Mouse (Mus musculus) MEL (cell line): ENCODE data around the gene Acadm. TPM values are rescaled to one million over a fixed set of nuclear protein-coding genes. Genes with fewer than 3 reads are reported as not detected.

Experiments used
- DNase-seq: peaks from one replicate; pipeline ENCODE4 v3.0.0; 2011; ENCODE audit warnings: low read depth, low spot score
- H3K27ac ChIP-seq: 2 replicates; pipeline ENCODE4 v1.5.1; 2012; ENCODE audit warnings: low read depth, mild to moderate bottlenecking, control low read depth, low read length, moderate library complexity; ENCODE audit not compliant: control insufficient read depth
- H3K27me3 ChIP-seq, 2 experiments: fragments of 150-350 bp in 1 of 2; sonication (generic) in 1 of 2; 2 replicates each; pipeline ENCODE4 v1.6.1; 2012; ENCODE audit warnings: low read length in 2 of 2, mild to moderate bottlenecking in 2 of 2, improper control_type of control experiment in 1 of 2, moderate library complexity in 1 of 2; ENCODE audit not compliant: insufficient read depth in 2 of 2, control insufficient read depth in 1 of 2
- H3K36me3 ChIP-seq, 2 experiments: 2 replicates each; pipeline ENCODE4 v1.6.1; 2012 to 2014; ENCODE audit warnings: low read length in 2 of 2, improper control_type of control experiment in 1 of 2, inconsistent platforms in 1 of 2, mild to moderate bottlenecking in 1 of 2; ENCODE audit not compliant: insufficient read depth in 2 of 2, control insufficient read depth in 1 of 2
- H3K4me1 ChIP-seq, 2 experiments: fragments of 150-350 bp in 1 of 2; sonication (generic) in 1 of 2; 2 replicates each; pipeline ENCODE4 v1.6.1; 2012; ENCODE audit warnings: low read length in 2 of 2, improper control_type of control experiment in 1 of 2, mild to moderate bottlenecking in 1 of 2; ENCODE audit not compliant: insufficient read depth in 2 of 2, control insufficient read depth in 1 of 2
- H3K4me3 ChIP-seq, 2 experiments: fragments of 150-350 bp in 1 of 2; sonication (generic) in 1 of 2; 2 replicates each; pipeline ENCODE4 v1.5.1; 2012; ENCODE audit warnings: low read depth in 2 of 2, low read length in 2 of 2, mild to moderate bottlenecking in 2 of 2, moderate library complexity in 2 of 2, control low read depth in 1 of 2, improper control_type of control experiment in 1 of 2; ENCODE audit not compliant: control insufficient read depth in 1 of 2, insufficient read depth in 1 of 2
- H3K79me2 ChIP-seq: 2 replicates; pipeline ENCODE4 v1.6.1; 2012; ENCODE audit warnings: mild to moderate bottlenecking, low read length, moderate library complexity; ENCODE audit not compliant: control insufficient read depth, poor library complexity, insufficient read depth
- H3K9ac ChIP-seq: 2 replicates; pipeline ENCODE4 v1.6.1; 2012; ENCODE audit warnings: low read depth, mild to moderate bottlenecking, control low read depth, low read length, moderate library complexity; ENCODE audit not compliant: control insufficient read depth, poor library complexity, severe bottlenecking
- H3K9me3 ChIP-seq: fragments of 150-350 bp; sonication (generic); replicated peaks from 2 replicates; pipeline ENCODE4 v1.6.1; 2012; ENCODE audit warnings: mild to moderate bottlenecking, low read length, improper control_type of control experiment, moderate library complexity; ENCODE audit not compliant: insufficient read depth
- BHLHE40 ChIP-seq: IDR thresholded peaks from 2 replicates; pipeline ENCODE4 v1.6.1; 2012; ENCODE audit warnings: low read depth, mild to moderate bottlenecking, inconsistent platforms, low read length, improper control_type of control experiment, borderline replicate concordance
- CHD1 ChIP-seq: IDR thresholded peaks from 2 replicates; pipeline ENCODE4 v1.6.1; 2012; ENCODE audit warnings: low read depth, mild to moderate bottlenecking, inconsistent platforms, low read length, improper control_type of control experiment
- CHD2 ChIP-seq: IDR thresholded peaks from 2 replicates; pipeline ENCODE4 v1.6.1; 2011; ENCODE audit warnings: low read length, improper control_type of control experiment
- EP300 ChIP-seq, 2 experiments: IDR thresholded peaks; 2 replicates each; pipeline ENCODE4 v1.6.1; 2011; ENCODE audit warnings: improper control_type of control experiment in 2 of 2, low read length in 2 of 2, low read depth in 1 of 2, mild to moderate bottlenecking in 1 of 2
- HCFC1 ChIP-seq: IDR thresholded peaks from 2 replicates; pipeline ENCODE4 v1.6.1; 2012; ENCODE audit warnings: low read depth, mild to moderate bottlenecking, inconsistent platforms, low read length, improper control_type of control experiment, moderate library complexity
- JUND ChIP-seq: IDR thresholded peaks from 2 replicates; pipeline ENCODE4 v1.6.1; 2011; ENCODE audit warnings: low read depth, mild to moderate bottlenecking, improper control_type of control experiment, low read length
- KAT2A ChIP-seq: conservative IDR thresholded peaks from 2 replicates; pipeline ENCODE4 v1.6.1; 2012; ENCODE audit warnings: low read depth, low read length, improper control_type of control experiment, inconsistent platforms
- MAX ChIP-seq: IDR thresholded peaks from 2 replicates; pipeline ENCODE4 v1.6.1; 2011; ENCODE audit warnings: low read length, improper control_type of control experiment
- MAZ ChIP-seq: IDR thresholded peaks from 2 replicates; pipeline ENCODE4 v1.6.1; 2012; ENCODE audit warnings: low read depth, mild to moderate bottlenecking, inconsistent platforms, low read length, improper control_type of control experiment
- MYB ChIP-seq: IDR thresholded peaks from 2 replicates; pipeline ENCODE4 v1.6.1; 2011; ENCODE audit warnings: mild to moderate bottlenecking, low read depth, low read length, improper control_type of control experiment
- NRF1 ChIP-seq: IDR thresholded peaks from 2 replicates; pipeline ENCODE4 v1.6.1; 2014; ENCODE audit warnings: low read depth, mild to moderate bottlenecking, inconsistent platforms, low read length, improper control_type of control experiment, moderate library complexity; ENCODE audit not compliant: poor library complexity, insufficient read depth, severe bottlenecking
- POLR2AphosphoS5 ChIP-seq: IDR thresholded peaks from 2 replicates; pipeline ENCODE4 v1.6.1; 2012; ENCODE audit warnings: low read depth, borderline replicate concordance, mild to moderate bottlenecking, inconsistent platforms, low read length, moderate library complexity, mixed read lengths
- RAD21 ChIP-seq: IDR thresholded peaks from 2 replicates; pipeline ENCODE4 v1.6.1; 2011; ENCODE audit warnings: mild to moderate bottlenecking, low read depth, low read length, improper control_type of control experiment
- RCOR1 ChIP-seq: IDR thresholded peaks from 2 replicates; pipeline ENCODE4 v1.6.1; 2012; ENCODE audit warnings: low read depth, mild to moderate bottlenecking, inconsistent platforms, low read length, improper control_type of control experiment
- TBP ChIP-seq: IDR thresholded peaks from 2 replicates; pipeline ENCODE4 v1.8.0; 2011; ENCODE audit warnings: low read depth, low read length, improper control_type of control experiment
- TCF12 ChIP-seq: IDR thresholded peaks from 2 replicates; pipeline ENCODE4 v1.6.1; 2014; ENCODE audit warnings: low read depth, mild to moderate bottlenecking, inconsistent platforms, low read length, improper control_type of control experiment, moderate library complexity
- USF2 ChIP-seq, 2 experiments: IDR thresholded peaks; 2 replicates each; pipeline ENCODE4 v1.6.1; 2011 to 2012; ENCODE audit warnings: improper control_type of control experiment in 2 of 2, low read length in 2 of 2, borderline replicate concordance in 1 of 2, inconsistent platforms in 1 of 2, low read depth in 1 of 2, mild to moderate bottlenecking in 1 of 2; ENCODE audit not compliant: insufficient read depth in 1 of 2
- ZC3H11A ChIP-seq: IDR thresholded peaks from 2 replicates; pipeline ENCODE4 v1.6.1; 2012; ENCODE audit warnings: low read depth, mild to moderate bottlenecking, inconsistent platforms, low read length, improper control_type of control experiment
- polyA plus RNA-seq, 2 experiments: library from polyadenylated mRNA; stranded (reverse) in 1 of 2; unstranded in 1 of 2; fragments of >175 nt in 1 of 2; fragments of >200 nt in 1 of 2; gene quantifications; 2 replicates each; pipeline versions ENCODE4 v1.2.1 to v1.2.4; 2012; ENCODE audit warnings: low replicate concordance in 2 of 2, low read depth in 1 of 2; ENCODE audit not compliant: insufficient read length in 2 of 2, insufficient read depth in 1 of 2, missing spikeins in 1 of 2
- total RNA-seq: library from RNA; depleted of rRNA; stranded (reverse); fragments of 300-350 nt; gene quantifications from 2 replicates; pipeline ENCODE4 v1.2.3, GENCODE M21; 2012

Acadm gene
- total and polyA plus RNA-seq, 3 experiments = 36.7 to 44.3 TPM; not detected in 1

DNA sequence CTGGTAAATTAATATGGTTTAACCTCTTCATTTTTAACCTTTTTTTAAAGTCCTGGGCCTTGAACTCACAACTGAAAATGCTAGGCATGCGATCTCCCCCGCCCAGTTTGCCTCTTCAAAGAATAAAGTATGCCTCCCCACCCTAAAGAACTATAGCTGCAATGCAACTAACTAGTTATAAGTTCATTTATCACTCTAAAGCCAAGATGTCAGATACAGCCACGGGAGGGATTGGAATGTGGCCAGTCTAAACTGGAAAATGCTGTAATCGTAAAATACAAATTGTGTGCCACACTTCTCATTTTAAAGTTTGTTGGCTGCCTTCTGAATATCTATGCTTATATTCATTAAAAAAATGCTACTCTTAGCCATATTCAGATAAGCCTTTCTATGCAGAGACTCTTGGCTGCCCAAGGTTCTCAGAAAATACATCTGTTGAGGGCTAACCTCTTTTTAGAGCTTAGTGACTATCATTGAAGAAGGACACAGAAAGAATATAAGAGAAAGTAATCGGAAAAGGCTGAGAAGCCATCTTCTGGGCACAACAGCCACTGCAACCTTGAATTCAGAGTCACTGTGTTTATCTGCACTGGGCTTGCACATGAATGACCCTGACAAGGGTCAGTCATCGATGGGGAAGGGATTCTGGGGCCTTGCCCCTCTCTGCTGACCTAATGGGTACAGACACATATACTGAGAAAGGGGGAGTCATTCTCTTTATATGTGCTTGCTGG lies 30.8 kb downstream of the Acadm start:
- Histone ChIP-seq H3K79me2 (peaks cover 42% of the 10 kb centered on the region), H3K36me3 (peaks cover 26 to 37% of the 10 kb centered on the region in 2 experiments), H3K9me3 (no peaks in the 10 kb centered on the region), H3K4me1 (peaks cover 10 to 19% of the 10 kb centered on the region in 2 experiments), H3K27me3 (no peaks in the 10 kb centered on the region), H3K9ac (peak overlapping the region; percentile 96), H3K4me3 (peak overlapping the region; percentile 55 to 88), H3K27ac (peak overlapping the region; percentile 99)
- peak; percentile 85 for DNase-seq
- TF ChIP-seq KAT2A (no peak), TCF12 (no peak), CHD2 (no peak), MYB (no peak), EP300 (IDR thresholded peaks at IDR 0.05; ENCODE audit: low read depth in 1 of 2, low read length in 2 of 2) (no peak), NRF1 (no peak), HCFC1 (no peak), JUND (no peak), MAX (no peak), CHD1 (no peak), BHLHE40 (no peak), RAD21 (no peak), TBP (no peak), RCOR1 (no peak), MAZ (no peak), ZC3H11A (no peak), POLR2AphosphoS5 (no peak), USF2 (IDR thresholded peaks at IDR 0.05; ENCODE audit: borderline replicate concordance in 1 of 2, insufficient read depth in 1 of 2, low read depth in 1 of 2, low read length in 2 of 2) (no peak)
